Comparison of ENCODE assay signal across 8 mouse cellular contexts in genomic region chr1:132367692-132368506, GRCm38 (mm10). TPM values are rescaled to one million over a fixed set of nuclear protein-coding genes. Genes with fewer than 3 reads are reported as not detected.
DNase-seq lines count a peak whose midpoint lies in the region; ATAC-seq and TF ChIP-seq lines count a peak whose summit lies in the region.

No protein-coding gene starts in this region.

- intact Hi-C loops in heart, postnatal 25 days (cut with DNase I) = loop anchor here (2.0 kb wide), 4 partner anchors 23 to 153 kb away; partner anchors contain the start of genes Dstyk and Tmcc2

- in situ Hi-C loops in ES-E14 (cut with MboI; ENCODE audit: low sequenced_read_pairs in 2 of 2, unreplicated experiment in 2 of 2) = no loop called here

- peaks cover 0 to 17% of the 10 kb centered on the region in 2 experiments; a peak in 1 of 4 replicates for H3K4me1 ChIP-seq in ES-E14 (ENCODE audit: control insufficient read depth in 2 of 2, insufficient read depth in 2 of 2, low read length in 2 of 2, poor library complexity in 1 of 2)
- H3K4me1 ChIP-seq in forebrain, embryonic 15.5 days = peaks cover 35% of the 10 kb centered on the region
- peaks cover 58% of the 10 kb centered on the region for H3K4me1 ChIP-seq in neural tube, embryonic 15.5 days

- 32% methylated on average over 7 of the region's 7 CpGs for WGBS in forebrain, embryonic 15.5 days
- WGBS in neural tube, embryonic 15.5 days = 36% methylated on average over 7 of the region's 7 CpGs

- no peak overlapping the region for H3K4me2 ChIP-seq in forebrain, embryonic 15.5 days (replicated peaks)
- H3K4me2 ChIP-seq in neural tube, embryonic 15.5 days = no peak overlapping the region

- H3K36me3 ChIP-seq in ES-E14 (ENCODE audit: control insufficient read depth, insufficient read depth, low read length, poor library complexity, severe bottlenecking) = no peaks in the 10 kb centered on the region
- H3K36me3 ChIP-seq in forebrain, embryonic 15.5 days = 0 out of 2 replicates have a peak, but pooled peaks cover 2% of the 10 kb centered on the region
- peaks cover 12% of the 10 kb centered on the region for H3K36me3 ChIP-seq in neural tube, embryonic 15.5 days

- H3K9ac ChIP-seq in ES-E14 (ENCODE audit: insufficient read depth, low read depth, low read length, poor library complexity, severe bottlenecking) = 0 out of 2 replicates have a peak overlapping the region, but pooled peaks have one; percentile 12
- H3K9ac ChIP-seq in forebrain, embryonic 15.5 days (replicated peaks) = no peak overlapping the region
- H3K9ac ChIP-seq in neural tube, embryonic 15.5 days (replicated peaks) = no peak overlapping the region

- ATAC-seq in forebrain, embryonic 15.5 days (replicated peaks) = peak; percentile 73
- ATAC-seq in neural tube, embryonic 15.5 days (ENCODE audit: low FRiP score) = peak; percentile 74

- H3K9me3 ChIP-seq in ES-E14 (ENCODE audit: control insufficient read depth, insufficient read depth, low read depth, low read length) = no peaks in the 10 kb centered on the region
- no peaks in the 10 kb centered on the region for H3K9me3 ChIP-seq in forebrain, embryonic 15.5 days
- H3K9me3 ChIP-seq in neural tube, embryonic 15.5 days (replicated peaks) = no peaks in the 10 kb centered on the region

- H3K4me3 ChIP-seq in ES-E14 (ENCODE audit: insufficient read depth in 1 of 2, low read depth in 1 of 2, low read length in 2 of 2, poor library complexity in 1 of 2, severe bottlenecking in 1 of 2) = no peak overlapping the region
- no peak overlapping the region for H3K4me3 ChIP-seq in forebrain, embryonic 15.5 days
- no peak overlapping the region for H3K4me3 ChIP-seq in neural tube, embryonic 15.5 days (replicated peaks)

- DNase-seq in ES-E14 (ENCODE audit: low read depth, low spot score) = peak; percentile 56
- DNase-seq in cerebellum, adult 11-12 months = peak; percentile 86
- DNase-seq in heart, postnatal 25 days (ENCODE audit: low spot score) = peak; percentile 69
- peak; percentile 89 for DNase-seq in layer of hippocampus, adult 11-12 months (ENCODE audit: low spot score)
- DNase-seq in lung, adult 18-20 months = peak; percentile 86 to 90
- peak; percentile 86 for DNase-seq in testis, postnatal 10 days (ENCODE audit: low spot score)

- H3K27ac ChIP-seq in ES-E14 (ENCODE audit: insufficient read depth, low read depth, low read length, poor library complexity, severe bottlenecking) = no peak overlapping the region
- no peak overlapping the region for H3K27ac ChIP-seq in forebrain, embryonic 15.5 days (replicated peaks)
- H3K27ac ChIP-seq in neural tube, embryonic 15.5 days (replicated peaks) = peak overlapping the region; percentile 39; the same call in 1 of the 2 replicates

- H3K27me3 ChIP-seq in forebrain, embryonic 15.5 days = no peaks in the 10 kb centered on the region
- H3K27me3 ChIP-seq in neural tube, embryonic 15.5 days (replicated peaks) = no peaks in the 10 kb centered on the region

TF ChIP-seq in ES-E14, 5 proteins besides CTCF, POLR2A, EP300 and RAD21:
- no peak for TF ChIP-seq ZNF384 (IDR thresholded peaks at IDR 0.05; ENCODE audit: low read depth, low read length)
- no peak for TF ChIP-seq CHD2 (IDR thresholded peaks at IDR 0.05; ENCODE audit: low read depth, low read length)
- TF ChIP-seq HCFC1 (IDR thresholded peaks at IDR 0.05; ENCODE audit: borderline replicate concordance, insufficient read depth, low read length) = no peak
- peak; percentile 85 for TF ChIP-seq ZC3H11A (IDR thresholded peaks at IDR 0.05; ENCODE audit: borderline replicate concordance, low read depth, low read length)

RNA-seq across cellular contexts. Expression of gene Tmcc2, which starts 23.2 kb away (rescaled TPM):
- 5.8 and 7.9 TPM in 2 replicates for total RNA-seq in ES-E14 (2012; rRNA removed)
- polyA plus RNA-seq in forebrain, embryonic 15.5 days (2015; fragmentation: Nextera tagmentation; extraction: Ambion mirVana) = 33.1 and 33.3 TPM in 2 replicates
- total RNA-seq in heart, postnatal 25 days (2021) = 10 to 100 TPM; 17.0 to 18.5 TPM
- 28.5 and 33.2 TPM in 2 replicates for polyA plus RNA-seq in neural tube, embryonic 15.5 days (2015; fragmentation: Nextera tagmentation; extraction: Ambion mirVana)

RNA-seq across cellular contexts. Expression of gene Dstyk, which starts 49.5 kb away (rescaled TPM):
- 6.5 and 8.4 TPM in 2 replicates for total RNA-seq in ES-E14 (2012; rRNA removed)
- 11.3 and 13.2 TPM in 2 replicates for polyA plus RNA-seq in forebrain, embryonic 15.5 days (2015; fragmentation: Nextera tagmentation; extraction: Ambion mirVana)
- total RNA-seq in heart, postnatal 25 days (2021) = 10 to 100 TPM; 17.4 TPM
- polyA plus RNA-seq in neural tube, embryonic 15.5 days (2015; fragmentation: Nextera tagmentation; extraction: Ambion mirVana) = 8.4 and 9.2 TPM in 2 replicates

RNA-seq across cellular contexts. Expression of gene Nuak2, which starts 52.0 kb away (rescaled TPM):
- 7.4 and 8.0 TPM in 2 replicates for total RNA-seq in ES-E14 (2012; rRNA removed)
- polyA plus RNA-seq in forebrain, embryonic 15.5 days (2015; fragmentation: Nextera tagmentation; extraction: Ambion mirVana) = 15.9 and 16.5 TPM in 2 replicates
- 1 to 10 TPM; 4.1 to 4.3 TPM for total RNA-seq in heart, postnatal 25 days (2021)
- 6.6 and 7.1 TPM in 2 replicates for polyA plus RNA-seq in neural tube, embryonic 15.5 days (2015; fragmentation: Nextera tagmentation; extraction: Ambion mirVana)
